Mouse (Mus musculus): ENCODE data around the gene Tbc1d17.

DNA sequence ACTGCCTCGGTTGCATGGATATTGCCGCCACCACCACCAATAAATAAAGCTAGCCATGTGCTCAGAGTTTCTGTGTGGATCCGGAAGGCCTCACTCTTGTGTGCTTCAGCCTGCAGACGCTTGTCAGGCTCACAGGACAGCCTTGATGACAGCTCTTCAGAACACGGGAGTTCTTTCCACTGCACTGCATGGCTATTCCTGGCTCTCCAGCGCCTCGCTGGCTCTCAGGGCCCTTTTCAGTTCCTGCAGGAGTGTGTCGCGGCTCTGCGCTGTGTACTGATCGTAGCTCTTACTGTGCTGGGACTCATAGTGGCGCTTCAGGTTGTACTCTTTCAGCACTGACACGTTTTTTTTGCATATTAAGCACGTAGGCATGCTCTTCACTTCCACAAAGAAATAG lies 29.0 kb upstream of the Tbc1d17 start:
- TF ChIP-seq CTCF (IDR thresholded peaks at IDR 0.05) = no peak
- TF ChIP-seq EP300 (IDR thresholded peaks at IDR 0.05) = no peak

Measured in lung, postnatal 0 days (tissue).